Mouse (Mus musculus) forebrain, embryonic 11.5 days (tissue): Measurements from ENCODE around the gene Lin7b. TPM values are rescaled to one million over a fixed set of nuclear protein-coding genes. Genes with fewer than 3 reads are reported as not detected.

Experiments
- ATAC-seq: fragments of 200-750 bp; cut with Nextera tagmentation; replicated peaks from 2 replicates; pipeline ENCODE4 v1.8.0; 2017; ENCODE audit warnings: moderate TSS enrichment; ENCODE audit not compliant: low FRiP score
- DNase-seq: peaks from one replicate; pipeline ENCODE4 v3.0.0-alpha.2; 2017; ENCODE audit warnings: low spot score
- H3K27ac ChIP-seq: fragments of 300-500 bp; sonication (generic); 2 replicates; pipeline ENCODE4 v1.5.1; 2014; ENCODE audit warnings: low read depth, low read length
- H3K27me3 ChIP-seq: fragments of 300-500 bp; sonication (generic); 2 replicates; pipeline ENCODE4 v1.6.1; 2014; ENCODE audit warnings: mild to moderate bottlenecking, low read length, mixed read lengths; ENCODE audit not compliant: control insufficient read depth, insufficient read depth
- H3K36me3 ChIP-seq: fragments of 300-500 bp; sonication (generic); 2 replicates; pipeline ENCODE4 v1.6.1; 2014; ENCODE audit warnings: mild to moderate bottlenecking, low read length, moderate library complexity, mixed read lengths; ENCODE audit not compliant: control insufficient read depth, insufficient read depth
- H3K4me1 ChIP-seq: fragments of 300-500 bp; sonication (generic); replicated peaks from 2 replicates; pipeline ENCODE4 v1.6.1; 2014; ENCODE audit warnings: low read length, mixed read lengths; ENCODE audit not compliant: control insufficient read depth, insufficient read depth
- H3K4me2 ChIP-seq: fragments of 300-500 bp; sonication (generic); 2 replicates; pipeline ENCODE4 v1.6.1; 2014; ENCODE audit warnings: low read depth, mild to moderate bottlenecking, low read length, moderate library complexity, mixed read lengths; ENCODE audit not compliant: severe bottlenecking
- H3K4me3 ChIP-seq: fragments of 300-500 bp; sonication (generic); 2 replicates; pipeline ENCODE4 v1.5.1; 2014; ENCODE audit warnings: low read depth, low read length
- H3K9ac ChIP-seq: fragments of 300-500 bp; sonication (generic); 2 replicates; pipeline ENCODE4 v1.6.1; 2014; ENCODE audit warnings: low read length
- H3K9me3 ChIP-seq: fragments of 300-500 bp; sonication (generic); 2 replicates; pipeline ENCODE4 v1.6.1; 2016; ENCODE audit warnings: low read length, mixed read lengths; ENCODE audit not compliant: control insufficient read depth
- WGBS: fragments of 180-500 bp; shearing (Covaris S2); extraction: QIAGEN DNeasy Blood & Tissue Kit; methylation state at CpG from one replicate; pipeline ENCODE4 v1.1.7; 2014; 5-methylcytosine and 5-hydroxymethylcytosine counted together
- polyA plus RNA-seq: library from polyadenylated mRNA; unstranded; fragments of >200 nt; fragmentation: Nextera tagmentation; extraction: Ambion mirVana; gene quantifications from 2 replicates; pipeline ENCODE4 v1.2.1, GENCODE M21; 2014

Lin7b gene
- polyA plus RNA-seq, 1 experiment from 2014 or later, result 0.48 TPM

DNA sequence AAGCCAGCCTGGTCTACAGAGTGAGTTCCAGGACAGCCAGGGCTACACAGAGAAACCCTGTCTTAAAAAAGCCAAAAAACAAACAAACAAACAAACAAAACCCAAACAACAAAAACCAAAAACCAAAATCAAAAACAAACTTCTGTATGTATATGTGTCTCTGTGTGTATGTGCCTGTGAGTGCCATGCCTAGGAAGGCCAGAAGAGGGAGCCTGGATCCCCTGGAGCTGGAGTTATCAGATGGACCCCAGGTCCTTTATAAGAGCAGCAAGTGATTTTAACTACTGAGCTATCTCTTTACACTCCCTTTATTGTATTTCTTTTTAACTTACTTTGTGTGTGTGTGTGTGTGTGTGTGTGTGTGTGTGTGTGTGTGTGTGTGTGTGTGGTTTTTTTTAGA, 44.6 kb downstream of the Lin7b start:
- H3K4me1 ChIP-seq, result no peaks in the 10 kb centered on the region
- H3K4me2 ChIP-seq, result no peak overlapping the region
- no peaks in the 10 kb centered on the region for H3K36me3 ChIP-seq
- H3K4me3 ChIP-seq, result no peak overlapping the region
- H3K9me3 ChIP-seq, result no peaks in the 10 kb centered on the region
- H3K9ac ChIP-seq, result no peak overlapping the region
- H3K27me3 ChIP-seq, result no peaks in the 10 kb centered on the region
- ATAC-seq (no peak), DNase-seq (no peak)
- no peak overlapping the region for H3K27ac ChIP-seq

DNA sequence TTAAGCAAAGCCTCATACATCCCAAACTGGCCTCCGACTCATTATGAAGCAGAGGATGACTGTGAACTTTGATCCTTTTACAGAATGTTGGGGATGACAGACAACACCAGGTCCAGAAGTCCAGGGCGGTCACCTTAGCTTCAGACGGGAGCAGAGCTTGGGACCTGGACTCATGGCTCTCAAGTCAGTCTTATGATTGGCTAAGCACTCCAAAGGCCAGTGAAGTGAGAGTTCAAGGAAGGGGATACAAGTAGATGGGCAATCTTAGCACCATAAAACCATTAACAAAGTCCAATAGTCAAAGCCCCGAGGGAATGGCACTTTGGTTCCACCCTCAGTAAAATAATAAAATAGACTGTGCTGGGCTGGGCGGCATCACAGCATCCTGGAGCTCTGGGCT, 47.3 kb downstream of the Lin7b start:
- H3K27me3 ChIP-seq, result no peaks in the 10 kb centered on the region; the same call in 1 of the 2 replicates
- no peaks in the 10 kb centered on the region for H3K4me1 ChIP-seq
- H3K9ac ChIP-seq, result no peak overlapping the region
- H3K9me3 ChIP-seq, result no peaks in the 10 kb centered on the region
- WGBS, result 91% methylated on average over 5 of the region's 5 CpGs
- ATAC-seq (no peak), DNase-seq (no peak)
- no peak overlapping the region for H3K27ac ChIP-seq
- H3K4me2 ChIP-seq, result no peak overlapping the region
- no peak overlapping the region for H3K4me3 ChIP-seq
- no peaks in the 10 kb centered on the region for H3K36me3 ChIP-seq

DNA sequence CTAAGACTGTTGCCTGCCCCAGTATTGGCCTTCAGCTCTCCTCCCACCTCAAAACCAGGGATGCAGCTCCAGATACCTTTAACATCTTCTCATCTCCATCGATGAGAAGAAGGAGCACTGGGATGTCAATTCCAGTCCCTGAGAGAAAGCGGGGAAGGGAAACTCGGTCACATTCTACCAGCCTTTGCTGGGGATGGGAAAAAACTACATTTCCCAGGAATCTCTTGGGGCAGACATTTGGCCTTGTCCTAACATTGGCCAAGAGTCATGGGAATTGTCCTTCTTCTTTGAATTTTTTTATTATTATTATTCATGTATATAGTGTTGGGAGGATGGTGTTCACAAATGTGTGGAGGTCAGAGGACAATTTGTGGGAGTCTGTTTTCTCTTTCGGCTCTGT, 48.1 kb downstream of the Lin7b start:
- WGBS, result 90% methylated on average over 4 of the region's 4 CpGs
- Histone ChIP-seq H3K9ac (no peak overlapping the region), H3K27me3 (no peaks in the 10 kb centered on the region; the same call in 1 of the 2 replicates), H3K27ac (no peak overlapping the region), H3K4me2 (no peak overlapping the region), H3K36me3 (no peaks in the 10 kb centered on the region), H3K9me3 (no peaks in the 10 kb centered on the region), H3K4me1 (no peaks in the 10 kb centered on the region), H3K4me3 (no peak overlapping the region)
- ATAC-seq (no peak), DNase-seq (no peak)

Other genes with a start within 250 kb of the Lin7b start
- 1,418 and 1,481 TPM in 2 replicates for gene Rps11, start 246.1 kb downstream of the Lin7b start, polyA plus RNA-seq
- 1,136 and 1,164 TPM in 2 replicates for gene Rpl13a, start 241.8 kb downstream of the Lin7b start, polyA plus RNA-seq
- gene Gm45713, start 234.4 kb downstream of the Lin7b start, polyA plus RNA-seq, result 0.45 and 0.55 TPM in 2 replicates
- gene Flt3l, start 234.2 kb downstream of the Lin7b start, polyA plus RNA-seq, result 1.2 and 1.8 TPM in 2 replicates
- gene Pih1d1, start 216.3 kb downstream of the Lin7b start, polyA plus RNA-seq, result 95.9 and 110 TPM in 2 replicates
- 44.0 and 44.1 TPM in 2 replicates for gene Aldh16a1, start 216.0 kb downstream of the Lin7b start, polyA plus RNA-seq
- 3.6 and 4.6 TPM in 2 replicates for gene Slc17a7, start 206.6 kb downstream of the Lin7b start, polyA plus RNA-seq
- 0.13 and 0.33 TPM in 2 replicates for gene Gfy, start 191.0 kb downstream of the Lin7b start, polyA plus RNA-seq
- gene Pth2, start 189.6 kb downstream of the Lin7b start, polyA plus RNA-seq, result not detected in 2 replicates
- gene Ccdc155, start 165.7 kb downstream of the Lin7b start, polyA plus RNA-seq, result 0.83 and 0.90 TPM in 2 replicates
- 0.48 TPM in 1 of 2 replicates, not detected in the other for gene Dkkl1, start 158.4 kb downstream of the Lin7b start, polyA plus RNA-seq
- 297 and 318 TPM in 2 replicates for gene Tead2, start 154.8 kb downstream of the Lin7b start, polyA plus RNA-seq
- 0.60 and 1.1 TPM in 2 replicates for gene Cd37, start 131.5 kb downstream of the Lin7b start, polyA plus RNA-seq
- 0.36 TPM in 1 of 2 replicates, not detected in the other for gene Slc6a16, start 129.5 kb downstream of the Lin7b start, polyA plus RNA-seq
- gene Slc6a21, start 93.1 kb downstream of the Lin7b start, polyA plus RNA-seq, result not detected in 2 replicates
- 5.6 and 6.8 TPM in 2 replicates for gene Trpm4, start 36.8 kb downstream of the Lin7b start, polyA plus RNA-seq
- not detected in 2 replicates for gene Hrc, start 35.3 kb downstream of the Lin7b start, polyA plus RNA-seq
- 11.6 and 13.0 TPM in 2 replicates for gene Ppfia3, start 3.6 kb downstream of the Lin7b start, polyA plus RNA-seq
- gene Snrnp70, start 25.2 kb upstream of the Lin7b start, polyA plus RNA-seq, result 79.8 and 87.9 TPM in 2 replicates
- not detected in 2 replicates for gene Kcna7, start 35.1 kb upstream of the Lin7b start, polyA plus RNA-seq
- 0.33 and 0.67 TPM in 2 replicates for gene Ntf5, start 43.1 kb upstream of the Lin7b start, polyA plus RNA-seq
- gene Lhb, start 50.2 kb upstream of the Lin7b start, polyA plus RNA-seq, result not detected in 2 replicates
- gene Gys1, start 64.3 kb upstream of the Lin7b start, polyA plus RNA-seq, result 37.0 and 37.6 TPM in 2 replicates
- 175 and 183 TPM in 2 replicates for gene Ruvbl2, start 67.5 kb upstream of the Lin7b start, polyA plus RNA-seq
- 4,947 and 5,145 TPM in 2 replicates for gene Ftl1, start 89.3 kb upstream of the Lin7b start, polyA plus RNA-seq
- 192 and 202 TPM in 2 replicates for gene Bax, start 96.3 kb upstream of the Lin7b start, polyA plus RNA-seq
- 0.13 and 0.29 TPM in 2 replicates for gene Tulp2, start 111.3 kb upstream of the Lin7b start, polyA plus RNA-seq
- gene Gm45808, start 116.2 kb upstream of the Lin7b start, polyA plus RNA-seq, result not detected in 2 replicates
- gene Dhdh, start 118.2 kb upstream of the Lin7b start, polyA plus RNA-seq, result 4.3 and 4.6 TPM in 2 replicates
- 90.4 and 109 TPM in 2 replicates for gene Nucb1, start 139.8 kb upstream of the Lin7b start, polyA plus RNA-seq
- 17.4 and 17.8 TPM in 2 replicates for gene Ppp1r15a, start 155.7 kb upstream of the Lin7b start, polyA plus RNA-seq
- gene Plekha4, start 155.7 kb upstream of the Lin7b start, polyA plus RNA-seq, result 0.80 and 1.5 TPM in 2 replicates
- gene Hsd17b14, start 184.3 kb upstream of the Lin7b start, polyA plus RNA-seq, result 0.25 and 1.2 TPM in 2 replicates
- 24.8 and 25.7 TPM in 2 replicates for gene Bcat2, start 199.6 kb upstream of the Lin7b start, polyA plus RNA-seq
- gene Fgf21, start 244.9 kb upstream of the Lin7b start, polyA plus RNA-seq, result not detected in 2 replicates
- gene Fut1, start 246.7 kb upstream of the Lin7b start, polyA plus RNA-seq, result not detected in 2 replicates